Mouse (Mus musculus): Measurements from ENCODE around the gene Adamtsl3. TPM values are rescaled to one million over a fixed set of nuclear protein-coding genes. Genes with fewer than 3 reads are reported as not detected.

The Adamtsl3 gene
- polyA plus RNA-seq, 1 experiment from 2014 or later: 1.8 TPM

- no peaks in the 10 kb centered on the region for H3K36me3 ChIP-seq
- H3K27ac ChIP-seq (replicated peaks): no peak overlapping the region
- 83% methylated on average over 3 of the region's 3 CpGs for WGBS
- H3K4me1 ChIP-seq: no peaks in the 10 kb centered on the region
- no peak overlapping the region for H3K4me3 ChIP-seq (replicated peaks)
- H3K4me2 ChIP-seq: no peak overlapping the region
- no peak for ATAC-seq (ENCODE audit: low FRiP score)
- H3K27me3 ChIP-seq (replicated peaks): no peaks in the 10 kb centered on the region
- H3K9ac ChIP-seq (replicated peaks): no peak overlapping the region
- no peaks in the 10 kb centered on the region for H3K9me3 ChIP-seq (replicated peaks)
Observed at GRCm38 (mm10) chr7:82483426-82483825, 147.9 kb downstream of the Adamtsl3 start.

GRCm38 (mm10) chr7:82484834-82485233 lies 149.3 kb downstream of the Adamtsl3 start:
- H3K4me3 ChIP-seq (replicated peaks): no peak overlapping the region
- no peaks in the 10 kb centered on the region for H3K4me1 ChIP-seq
- H3K9me3 ChIP-seq (replicated peaks): no peaks in the 10 kb centered on the region
- no peak overlapping the region for H3K4me2 ChIP-seq
- no peaks in the 10 kb centered on the region for H3K36me3 ChIP-seq
- H3K9ac ChIP-seq (replicated peaks): no peak overlapping the region
- WGBS: 49% methylated on average over 5 of the region's 5 CpGs
- no peak for ATAC-seq (ENCODE audit: low FRiP score)
- no peak overlapping the region for H3K27ac ChIP-seq (replicated peaks)
- no peaks in the 10 kb centered on the region for H3K27me3 ChIP-seq (replicated peaks)

- H3K4me2 ChIP-seq: no peak overlapping the region
- WGBS: 72% methylated on average over 7 of the region's 7 CpGs
- no peaks in the 10 kb centered on the region for H3K27me3 ChIP-seq (replicated peaks)
- H3K27ac ChIP-seq (replicated peaks): no peak overlapping the region
- no peaks in the 10 kb centered on the region for H3K36me3 ChIP-seq
- H3K9me3 ChIP-seq (replicated peaks): no peaks in the 10 kb centered on the region
- ATAC-seq (ENCODE audit: low FRiP score): no peak
- H3K9ac ChIP-seq (replicated peaks): no peak overlapping the region
- H3K4me1 ChIP-seq: no peaks in the 10 kb centered on the region
- no peak overlapping the region for H3K4me3 ChIP-seq (replicated peaks)
Observed at GRCm38 (mm10) chr7:82485344-82485954, 150.0 kb downstream of the Adamtsl3 start.

- no peak for ATAC-seq (ENCODE audit: low FRiP score)
- H3K9me3 ChIP-seq (replicated peaks): no peaks in the 10 kb centered on the region
- no peaks in the 10 kb centered on the region for H3K4me1 ChIP-seq
- H3K27ac ChIP-seq (replicated peaks): no peak overlapping the region
- no peaks in the 10 kb centered on the region for H3K36me3 ChIP-seq
- no peak overlapping the region for H3K4me3 ChIP-seq (replicated peaks)
- no peak overlapping the region for H3K9ac ChIP-seq (replicated peaks)
- H3K27me3 ChIP-seq (replicated peaks): no peaks in the 10 kb centered on the region
- H3K4me2 ChIP-seq: no peak overlapping the region
- 78% methylated on average over 1 of the region's 1 CpGs for WGBS
Observed at GRCm38 (mm10) chr7:82491018-82491417, 155.5 kb downstream of the Adamtsl3 start.

GRCm38 (mm10) chr7:82492881-82493280 lies 157.4 kb downstream of the Adamtsl3 start:
- no peaks in the 10 kb centered on the region for H3K4me1 ChIP-seq
- WGBS: 93% methylated on average over 12 of the region's 12 CpGs
- no peak for ATAC-seq (ENCODE audit: low FRiP score)

GRCm38 (mm10) chr7:82494220-82494619 lies 158.7 kb downstream of the Adamtsl3 start:
- no peak overlapping the region for H3K9ac ChIP-seq (replicated peaks)
- no peaks in the 10 kb centered on the region for H3K27me3 ChIP-seq (replicated peaks)
- no peaks in the 10 kb centered on the region for H3K4me1 ChIP-seq
- no peak overlapping the region for H3K27ac ChIP-seq (replicated peaks)
- H3K4me2 ChIP-seq: no peak overlapping the region
- no peaks in the 10 kb centered on the region for H3K36me3 ChIP-seq
- no peak for ATAC-seq (ENCODE audit: low FRiP score)
- H3K9me3 ChIP-seq (replicated peaks): no peaks in the 10 kb centered on the region
- WGBS: 78% methylated on average over 2 of the region's 2 CpGs
- H3K4me3 ChIP-seq (replicated peaks): no peak overlapping the region

More at GRCm38 (mm10) chr7:82492881-82493280, 157.4 kb downstream of the Adamtsl3 start:
- no peak overlapping the region for H3K27ac ChIP-seq (replicated peaks)
- no peak overlapping the region for H3K4me2 ChIP-seq
- no peaks in the 10 kb centered on the region for H3K9me3 ChIP-seq (replicated peaks)
- no peak overlapping the region for H3K9ac ChIP-seq (replicated peaks)
- no peaks in the 10 kb centered on the region for H3K27me3 ChIP-seq (replicated peaks)
- no peak overlapping the region for H3K4me3 ChIP-seq (replicated peaks)
- no peaks in the 10 kb centered on the region for H3K36me3 ChIP-seq

- H3K9ac ChIP-seq (replicated peaks): no peak overlapping the region
- H3K4me3 ChIP-seq (replicated peaks): no peak overlapping the region
- no peaks in the 10 kb centered on the region for H3K36me3 ChIP-seq
- ATAC-seq (ENCODE audit: low FRiP score): no peak
- no peaks in the 10 kb centered on the region for H3K27me3 ChIP-seq (replicated peaks)
- H3K9me3 ChIP-seq (replicated peaks): no peaks in the 10 kb centered on the region
- no peaks in the 10 kb centered on the region for H3K4me1 ChIP-seq
- no peak overlapping the region for H3K27ac ChIP-seq (replicated peaks)
- 69% methylated on average over 4 of the region's 4 CpGs for WGBS
- H3K4me2 ChIP-seq: no peak overlapping the region
Observed at GRCm38 (mm10) chr7:82497064-82497463, 161.6 kb downstream of the Adamtsl3 start.

GRCm38 (mm10) chr7:82501306-82501705 lies 165.8 kb downstream of the Adamtsl3 start:
- no peaks in the 10 kb centered on the region for H3K4me1 ChIP-seq
- ATAC-seq (ENCODE audit: low FRiP score): no peak
- 89% methylated on average over 6 of the region's 6 CpGs for WGBS

GRCm38 (mm10) chr7:82502511-82502910 lies 167.0 kb downstream of the Adamtsl3 start:
- Histone ChIP-seq H3K4me2 (no peak overlapping the region), H3K27me3 (replicated peaks) (no peaks in the 10 kb centered on the region), H3K9ac (replicated peaks) (no peak overlapping the region), H3K4me3 (replicated peaks) (no peak overlapping the region), H3K4me1 (no peaks in the 10 kb centered on the region), H3K9me3 (replicated peaks) (no peaks in the 10 kb centered on the region), H3K36me3 (no peaks in the 10 kb centered on the region), H3K27ac (replicated peaks) (no peak overlapping the region)
- WGBS: 86% methylated on average over 5 of the region's 5 CpGs
- no peak for ATAC-seq (ENCODE audit: low FRiP score)

More at GRCm38 (mm10) chr7:82501306-82501705, 165.8 kb downstream of the Adamtsl3 start:
- no peaks in the 10 kb centered on the region for H3K27me3 ChIP-seq (replicated peaks)
- no peak overlapping the region for H3K4me3 ChIP-seq (replicated peaks)
- no peaks in the 10 kb centered on the region for H3K36me3 ChIP-seq
- no peak overlapping the region for H3K4me2 ChIP-seq
- no peak overlapping the region for H3K9ac ChIP-seq (replicated peaks)
- no peaks in the 10 kb centered on the region for H3K9me3 ChIP-seq (replicated peaks)
- no peak overlapping the region for H3K27ac ChIP-seq (replicated peaks)

GRCm38 (mm10) chr7:82504101-82504500 lies 168.6 kb downstream of the Adamtsl3 start:
- H3K9me3 ChIP-seq (replicated peaks): no peaks in the 10 kb centered on the region
- ATAC-seq (ENCODE audit: low FRiP score): no peak
- no peak overlapping the region for H3K27ac ChIP-seq (replicated peaks)
- H3K4me2 ChIP-seq: no peak overlapping the region
- no peaks in the 10 kb centered on the region for H3K36me3 ChIP-seq
- no peaks in the 10 kb centered on the region for H3K27me3 ChIP-seq (replicated peaks)
- no peaks in the 10 kb centered on the region for H3K4me1 ChIP-seq
- 22% methylated on average over 4 of the region's 4 CpGs for WGBS
- no peak overlapping the region for H3K4me3 ChIP-seq (replicated peaks)
- H3K9ac ChIP-seq (replicated peaks): no peak overlapping the region

- Histone ChIP-seq H3K27me3 (replicated peaks) (no peaks in the 10 kb centered on the region), H3K4me2 (no peak overlapping the region), H3K4me3 (replicated peaks) (no peak overlapping the region), H3K4me1 (peaks cover 10% of the 10 kb centered on the region), H3K27ac (replicated peaks) (no peak overlapping the region), H3K9me3 (replicated peaks) (no peaks in the 10 kb centered on the region), H3K36me3 (no peaks in the 10 kb centered on the region), H3K9ac (replicated peaks) (no peak overlapping the region)
- no peak for ATAC-seq (ENCODE audit: low FRiP score)
- 63% methylated on average over 5 of the region's 5 CpGs for WGBS
Observed at GRCm38 (mm10) chr7:82530583-82530982, 195.1 kb downstream of the Adamtsl3 start.

- Histone ChIP-seq H3K27ac (replicated peaks) (no peak overlapping the region), H3K4me1 (peaks cover 10% of the 10 kb centered on the region), H3K4me2 (no peak overlapping the region), H3K4me3 (replicated peaks) (no peak overlapping the region), H3K27me3 (replicated peaks) (no peaks in the 10 kb centered on the region), H3K36me3 (no peaks in the 10 kb centered on the region), H3K9me3 (replicated peaks) (no peaks in the 10 kb centered on the region), H3K9ac (replicated peaks) (no peak overlapping the region)
- WGBS: 87% methylated on average over 7 of the region's 7 CpGs
- no peak for ATAC-seq (ENCODE audit: low FRiP score)
Observed at GRCm38 (mm10) chr7:82531376-82531775, 195.9 kb downstream of the Adamtsl3 start.
